Mouse (Mus musculus) midbrain, embryonic 16.5 days (tissue): ENCODE data around the gene Idnk. TPM values are rescaled to one million over a fixed set of nuclear protein-coding genes. Genes with fewer than 3 reads are reported as not detected.
A peak's percentile ranks its signal among the peaks of the same experiment; 100 is the strongest.

Source experiments
- ATAC-seq: fragments of 200-750 bp; cut with Nextera tagmentation; 2 replicates; pipeline ENCODE4 v1.8.0; 2017; ENCODE audit warnings: moderate TSS enrichment
- H3K27ac ChIP-seq: fragments of 300-500 bp; sonication (generic); 2 replicates; pipeline ENCODE4 v1.5.1; 2014; ENCODE audit warnings: mild to moderate bottlenecking, low read length, mixed read lengths
- H3K27me3 ChIP-seq: fragments of 300-500 bp; sonication (generic); 2 replicates; pipeline ENCODE4 v1.6.1; 2014; ENCODE audit warnings: low read depth, low read length, mixed read lengths; ENCODE audit not compliant: control insufficient read depth, insufficient read depth
- H3K36me3 ChIP-seq: fragments of 300-500 bp; sonication (generic); 2 replicates; pipeline ENCODE4 v1.6.1; 2014; ENCODE audit warnings: mild to moderate bottlenecking, low read length, moderate library complexity, mixed read lengths; ENCODE audit not compliant: control insufficient read depth, insufficient read depth
- H3K4me1 ChIP-seq: fragments of 300-500 bp; sonication (generic); 2 replicates; pipeline ENCODE4 v1.6.1; 2014; ENCODE audit warnings: mild to moderate bottlenecking, low read length, mixed read lengths; ENCODE audit not compliant: control insufficient read depth, insufficient read depth
- H3K4me2 ChIP-seq: fragments of 300-500 bp; sonication (generic); 2 replicates; pipeline ENCODE4 v1.6.1; 2014; ENCODE audit warnings: mild to moderate bottlenecking, low read length, mixed read lengths
- H3K4me3 ChIP-seq: fragments of 300-500 bp; sonication (generic); 2 replicates; pipeline ENCODE4 v1.5.1; 2014; ENCODE audit warnings: low read depth, mild to moderate bottlenecking, low read length, moderate library complexity, mixed read lengths
- H3K9ac ChIP-seq: fragments of 300-500 bp; sonication (generic); 2 replicates; pipeline ENCODE4 v1.6.1; 2014; ENCODE audit warnings: low read depth, low read length, mixed read lengths
- H3K9me3 ChIP-seq: fragments of 300-500 bp; sonication (generic); replicated peaks from 2 replicates; pipeline ENCODE4 v1.6.1; 2014; ENCODE audit warnings: mild to moderate bottlenecking, low read length, mixed read lengths; ENCODE audit not compliant: control insufficient read depth, poor library complexity, severe bottlenecking
- WGBS: fragments of 180-500 bp; shearing (Covaris S2); extraction: QIAGEN DNeasy Blood & Tissue Kit; methylation state at CpG from one replicate; pipeline ENCODE4 v1.1.7; 2014; 5-methylcytosine and 5-hydroxymethylcytosine counted together
- polyA plus RNA-seq: library from polyadenylated mRNA; unstranded; fragments of >200 nt; fragmentation: Nextera tagmentation; extraction: Ambion mirVana; gene quantifications from 2 replicates; pipeline ENCODE4 v1.2.1, GENCODE M21; 2015

Idnk gene
- polyA plus RNA-seq, 1 experiment from 2014 or later, result 54.3 TPM

DNA sequence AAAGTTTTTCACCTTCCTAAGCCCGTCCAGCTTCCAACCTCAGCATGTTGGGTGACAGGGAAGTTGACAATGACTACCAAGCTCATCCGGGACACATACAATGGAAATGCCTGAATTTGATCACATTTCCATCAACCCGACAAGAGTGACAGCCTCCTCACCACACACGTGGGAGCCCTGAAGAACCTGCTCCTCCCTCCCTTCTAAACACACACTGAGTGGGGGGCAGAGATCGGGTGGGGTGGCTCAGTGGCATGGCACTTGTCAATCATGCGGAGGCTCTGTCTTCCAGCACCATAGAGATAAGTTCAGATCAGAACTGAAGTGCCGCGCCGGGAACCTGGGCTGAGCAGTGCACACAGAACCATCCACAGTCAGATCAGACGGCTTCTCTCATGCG lies 7.0 kb upstream of the Idnk start:
- H3K36me3 ChIP-seq, result no peaks in the 10 kb centered on the region
- WGBS, result 82% methylated on average over 11 of the region's 11 CpGs
- peaks cover 2% of the 10 kb centered on the region; the same call in 1 of the 2 replicates for H3K4me1 ChIP-seq
- no peaks in the 10 kb centered on the region for H3K27me3 ChIP-seq
- no peak overlapping the region for H3K27ac ChIP-seq
- no peak overlapping the region for H3K9ac ChIP-seq
- H3K4me3 ChIP-seq, result no peak overlapping the region
- no peak overlapping the region for H3K4me2 ChIP-seq
- ATAC-seq, result no peak
- H3K9me3 ChIP-seq, result no peaks in the 10 kb centered on the region

DNA sequence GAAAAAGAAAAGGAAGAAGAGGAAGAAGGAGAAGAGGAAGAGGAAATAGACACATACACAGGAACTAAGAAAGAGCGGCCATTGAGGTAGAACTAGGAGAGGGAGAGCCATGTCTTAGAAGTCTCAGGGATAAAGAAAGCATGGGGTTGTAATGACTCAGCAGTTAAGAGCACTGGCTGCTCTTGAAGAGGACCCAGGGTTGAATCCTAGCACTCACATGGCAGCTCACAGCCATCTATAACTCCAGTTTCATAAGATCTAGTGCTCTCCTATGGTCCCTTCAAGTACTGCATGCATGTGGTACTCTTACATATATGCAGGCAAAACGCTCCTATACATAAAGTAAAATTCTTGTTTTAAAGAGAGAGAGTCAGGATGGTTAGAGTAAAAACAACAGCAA lies 1.4 kb upstream of the Idnk start:
- Histone ChIP-seq H3K36me3 (peaks cover 9% of the 10 kb centered on the region), H3K4me2 (no peak overlapping the region), H3K9ac (no peak overlapping the region), H3K27ac (no peak overlapping the region), H3K4me1 (peaks cover 13% of the 10 kb centered on the region), H3K9me3 (no peaks in the 10 kb centered on the region), H3K27me3 (no peaks in the 10 kb centered on the region), H3K4me3 (no peak overlapping the region)
- ATAC-seq, result no peak
- WGBS, result 91% methylated on average over 2 of the region's 2 CpGs

- Histone ChIP-seq H3K9me3 (no peaks in the 10 kb centered on the region), H3K27me3 (no peaks in the 10 kb centered on the region), H3K9ac (peak overlapping the region; percentile 70), H3K4me2 (peak overlapping the region; percentile 73), H3K36me3 (peaks cover 16% of the 10 kb centered on the region), H3K4me3 (peak overlapping the region; percentile 51), H3K4me1 (peaks cover 13% of the 10 kb centered on the region), H3K27ac (peak overlapping the region; percentile 68)
- peak; percentile 30; the same call in 1 of the 2 replicates for ATAC-seq
- WGBS, result 18% methylated on average over 8 of the region's 8 CpGs
Observed at GRCm38 (mm10) chr13:58157036-58157435, 413 bp upstream of the Idnk start.

DNA sequence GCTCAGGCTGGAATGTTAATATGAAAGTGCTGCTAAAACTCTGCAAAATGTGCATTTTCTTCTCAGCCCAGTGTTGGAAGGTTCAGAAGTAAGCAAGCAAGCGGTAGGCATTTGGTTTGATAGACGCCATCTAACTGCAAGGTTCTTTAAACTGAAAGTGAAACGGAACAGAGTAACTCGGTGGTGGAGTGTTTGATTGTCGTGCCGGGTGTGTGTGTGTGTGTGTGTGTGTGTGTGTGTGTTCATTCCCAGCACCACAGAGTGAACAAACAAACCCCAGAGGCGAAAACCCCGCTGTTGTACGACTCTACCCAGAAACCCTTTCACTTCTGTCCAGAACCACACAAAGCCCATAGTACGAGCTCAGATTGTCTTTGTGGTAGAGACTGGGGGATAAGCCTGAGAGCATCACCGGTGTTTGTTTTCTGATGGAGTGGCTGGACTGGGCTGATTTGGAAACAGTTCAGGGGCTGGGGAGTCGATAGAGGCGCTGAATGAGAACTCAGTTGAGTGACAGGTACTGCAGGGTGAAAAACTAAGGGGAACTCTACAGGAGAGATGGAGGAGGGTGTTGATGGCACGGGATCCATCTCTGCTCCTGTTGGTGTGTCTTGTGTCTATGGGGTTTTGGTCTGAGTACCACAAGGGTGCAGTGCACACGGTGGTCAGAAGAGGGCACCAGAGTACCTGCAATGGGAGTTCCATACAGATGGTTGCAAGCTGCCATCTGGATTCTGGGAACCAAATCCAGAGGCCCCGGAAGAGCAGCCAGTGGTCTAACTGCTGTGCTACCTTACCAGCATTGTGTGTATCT lies 857 bp downstream of the Idnk start:
- H3K9ac ChIP-seq, result peak overlapping the region; percentile 70
- H3K4me1 ChIP-seq, result peaks cover 13% of the 10 kb centered on the region
- H3K9me3 ChIP-seq, result no peaks in the 10 kb centered on the region
- H3K4me3 ChIP-seq, result peak overlapping the region; percentile 51
- ATAC-seq, result peak; percentile 41
- H3K36me3 ChIP-seq, result peaks cover 20% of the 10 kb centered on the region
- 6% methylated on average over 16 of the region's 16 CpGs for WGBS
- peak overlapping the region; percentile 68 for H3K27ac ChIP-seq
- H3K27me3 ChIP-seq, result no peaks in the 10 kb centered on the region
- H3K4me2 ChIP-seq, result peak overlapping the region; percentile 73

GRCm38 (mm10) chr13:58160761-58161160 lies 3.3 kb downstream of the Idnk start:
- Histone ChIP-seq H3K36me3 (peaks cover 23% of the 10 kb centered on the region), H3K4me2 (no peak overlapping the region), H3K9ac (no peak overlapping the region), H3K4me1 (peaks cover 13% of the 10 kb centered on the region), H3K27ac (no peak overlapping the region), H3K9me3 (no peaks in the 10 kb centered on the region), H3K4me3 (no peak overlapping the region), H3K27me3 (no peaks in the 10 kb centered on the region)
- 96% methylated on average over 15 of the region's 15 CpGs for WGBS
- no peak for ATAC-seq

DNA sequence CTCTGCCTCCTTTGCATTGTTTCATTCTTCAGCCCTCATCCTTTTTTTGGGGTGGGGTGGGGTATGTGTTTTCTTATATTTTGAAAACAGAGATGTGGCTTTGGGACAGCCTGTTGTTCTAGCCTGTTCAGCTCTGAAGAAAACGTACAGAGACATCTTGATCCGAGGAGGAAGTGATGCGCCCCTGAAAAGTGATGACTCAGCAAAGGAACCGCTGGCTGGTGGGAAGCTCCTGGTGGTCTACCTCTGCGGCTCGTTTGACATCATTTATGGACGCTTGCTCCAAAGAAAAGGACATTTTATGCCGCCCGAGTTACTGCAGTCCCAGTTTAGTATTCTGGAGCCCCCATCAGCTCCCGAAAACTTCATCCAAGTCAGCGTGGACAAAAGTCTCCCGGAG lies 5.9 kb downstream of the Idnk start:
- Histone ChIP-seq H3K4me2 (no peak overlapping the region), H3K27ac (no peak overlapping the region), H3K4me3 (no peak overlapping the region), H3K9ac (no peak overlapping the region), H3K4me1 (peaks cover 5% of the 10 kb centered on the region; the same call in 1 of the 2 replicates), H3K9me3 (no peaks in the 10 kb centered on the region), H3K27me3 (no peaks in the 10 kb centered on the region), H3K36me3 (peaks cover 23% of the 10 kb centered on the region)
- WGBS, result 96% methylated on average over 12 of the region's 12 CpGs
- no peak for ATAC-seq

GRCm38 (mm10) chr13:58168119-58168518 lies 10.7 kb downstream of the Idnk start:
- H3K4me2 ChIP-seq, result no peak overlapping the region
- no peak overlapping the region for H3K9ac ChIP-seq
- no peaks in the 10 kb centered on the region for H3K9me3 ChIP-seq
- H3K4me1 ChIP-seq, result peaks cover 2% of the 10 kb centered on the region; the same call in 1 of the 2 replicates
- H3K27me3 ChIP-seq, result no peaks in the 10 kb centered on the region
- no peak for ATAC-seq
- H3K4me3 ChIP-seq, result no peak overlapping the region
- peaks cover 6% of the 10 kb centered on the region; the same call in 1 of the 2 replicates for H3K36me3 ChIP-seq
- H3K27ac ChIP-seq, result no peak overlapping the region

GRCm38 (mm10) chr13:58176105-58176504 lies 18.7 kb downstream of the Idnk start:
- ATAC-seq, result no peak
- Histone ChIP-seq H3K36me3 (peaks cover 14% of the 10 kb centered on the region), H3K27ac (no peak overlapping the region), H3K27me3 (no peaks in the 10 kb centered on the region), H3K4me3 (no peak overlapping the region), H3K9me3 (no peaks in the 10 kb centered on the region), H3K4me1 (no peaks in the 10 kb centered on the region), H3K9ac (no peak overlapping the region), H3K4me2 (no peak overlapping the region)
- 92% methylated on average over 3 of the region's 3 CpGs for WGBS

DNA sequence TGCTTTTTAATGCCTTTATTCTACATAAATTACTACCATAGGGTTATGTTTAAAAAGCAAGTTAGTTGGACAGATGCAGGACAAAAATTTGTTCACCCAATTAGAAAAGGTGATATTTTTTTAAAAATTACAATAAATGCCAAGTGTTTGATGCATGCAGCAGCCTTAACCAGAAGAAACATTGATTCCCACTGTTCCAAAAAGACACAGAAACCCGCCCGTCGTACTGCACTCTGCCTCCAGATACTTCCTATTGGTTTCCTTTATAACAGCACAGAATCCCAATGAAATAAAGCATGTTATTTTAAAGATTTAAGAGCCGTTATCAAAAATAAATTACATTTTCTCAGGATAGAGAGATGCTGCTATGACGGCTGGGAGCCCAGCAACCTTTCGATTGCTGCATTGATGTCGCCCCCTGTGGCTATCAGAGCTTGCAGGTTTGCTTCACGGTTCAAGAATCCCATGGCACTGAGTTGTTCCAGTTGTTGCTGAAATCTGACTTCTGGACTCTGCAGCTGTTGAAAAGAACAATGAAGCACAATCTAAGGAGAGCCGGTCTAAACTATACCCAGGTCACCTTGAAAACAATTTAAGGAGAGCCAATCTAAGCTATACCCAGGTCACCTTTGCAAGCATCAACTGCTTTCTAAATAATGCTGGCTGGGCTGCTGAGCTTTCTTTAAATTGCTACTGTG lies 20.2 kb downstream of the Idnk start:
- no peaks in the 10 kb centered on the region for H3K4me1 ChIP-seq
- H3K27ac ChIP-seq, result no peak overlapping the region
- H3K9me3 ChIP-seq, result no peaks in the 10 kb centered on the region
- no peak overlapping the region for H3K9ac ChIP-seq
- no peak overlapping the region for H3K4me3 ChIP-seq
- no peak overlapping the region for H3K4me2 ChIP-seq
- no peak for ATAC-seq
- no peaks in the 10 kb centered on the region for H3K27me3 ChIP-seq
- H3K36me3 ChIP-seq, result peaks cover 12% of the 10 kb centered on the region
- WGBS, result 83% methylated on average over 9 of the region's 9 CpGs
